ENCODE assay signal across 8 mouse cellular contexts in genomic region chr5:73761236-73761635, GRCm38 (mm10).
"Had no signal": no experiment of that assay in that cellular context is flagged by ENCODE, and none has a peak within 500 bp of the region (broad histone marks: within the 10 kb centered on the region; RNA-seq: fewer than 3 reads in every experiment).

No protein-coding gene starts in this region.

- H3K27ac ChIP-seq: liver, embryonic 15.5 days; macrophage had no signal

- H3K27me3 ChIP-seq: kidney, embryonic 15.5 days; liver, embryonic 15.5 days; megakaryocyte, embryonic 14.5 days had no signal

- H3K9me3 ChIP-seq: kidney, embryonic 15.5 days; liver, embryonic 15.5 days; megakaryocyte, embryonic 14.5 days had no signal

- H3K4me3 ChIP-seq: kidney, embryonic 15.5 days; liver, embryonic 15.5 days; megakaryocyte, embryonic 14.5 days had no signal

- H3K4me2 ChIP-seq: kidney, embryonic 15.5 days; liver, embryonic 11.5 days; liver, embryonic 15.5 days; midbrain, embryonic 11.5 days had no signal

- DNase-seq: lung, adult 2 months; thymus, postnatal 4 days had no signal

- H3K36me3 ChIP-seq: kidney, embryonic 15.5 days; liver, embryonic 15.5 days had no signal

- H3K4me1 ChIP-seq: liver, embryonic 15.5 days; megakaryocyte, embryonic 14.5 days had no signal

- H3K9ac ChIP-seq: kidney, embryonic 15.5 days; liver, embryonic 15.5 days had no signal
